Mouse (Mus musculus) kidney, adult 18-20 months (tissue): ENCODE measurements around the gene Kif5c.

Experiments
- DNase-seq: peaks from one replicate; pipeline ENCODE4 v3.0.0; 2021

The Kif5c gene

GRCm38 (mm10) chr2:49672501-49672874 is 53.4 kb downstream of the Kif5c start:
- no peak for DNase-seq

GRCm38 (mm10) chr2:49676020-49676419 is 56.9 kb downstream of the Kif5c start:
- DNase-seq: no peak

GRCm38 (mm10) chr2:49678386-49678785 is 59.3 kb downstream of the Kif5c start:
- DNase-seq: no peak

- no peak for DNase-seq
Measured at GRCm38 (mm10) chr2:49679135-49679964, 60.3 kb downstream of the Kif5c start.

DNA sequence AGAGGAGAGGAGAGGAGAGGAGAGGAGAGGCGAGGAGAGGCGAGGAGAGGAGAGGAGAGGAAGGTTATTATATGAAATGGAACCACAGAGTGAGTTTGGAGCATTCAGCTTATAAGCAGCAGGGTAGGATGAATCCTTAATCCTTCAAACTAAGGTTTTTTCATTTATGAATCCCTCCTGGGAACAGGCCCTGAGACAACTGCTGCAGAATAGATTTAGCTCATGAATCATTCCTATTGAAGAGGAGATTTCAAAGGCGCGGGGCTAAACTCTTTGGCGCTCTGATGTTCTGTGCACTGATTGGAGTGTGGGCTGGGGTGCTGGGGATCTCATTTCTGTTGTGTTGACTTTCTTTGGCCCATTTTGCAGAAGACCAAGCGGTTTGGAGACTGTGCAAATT is 63.7 kb downstream of the Kif5c start:
- DNase-seq: no peak

DNA sequence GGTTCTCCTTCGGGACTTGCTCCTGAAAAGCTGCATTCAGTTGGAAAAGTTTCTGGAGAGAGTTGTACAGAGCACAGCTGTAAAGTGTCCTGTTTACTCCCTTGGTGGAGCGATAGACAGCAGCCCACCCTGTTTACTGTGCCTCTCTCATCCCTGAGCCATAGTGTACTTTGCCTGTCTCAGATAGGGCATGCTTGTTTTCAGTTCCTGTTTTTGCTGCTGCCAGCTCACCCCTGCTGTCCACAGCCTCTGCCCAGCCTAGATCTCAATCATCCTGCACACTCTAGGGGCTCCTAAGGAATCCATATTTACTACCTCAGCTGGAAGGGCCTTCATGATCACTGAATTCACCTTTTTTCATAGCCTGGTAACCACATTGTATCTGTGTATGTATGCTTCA is 65.7 kb downstream of the Kif5c start:
- no peak for DNase-seq

DNA sequence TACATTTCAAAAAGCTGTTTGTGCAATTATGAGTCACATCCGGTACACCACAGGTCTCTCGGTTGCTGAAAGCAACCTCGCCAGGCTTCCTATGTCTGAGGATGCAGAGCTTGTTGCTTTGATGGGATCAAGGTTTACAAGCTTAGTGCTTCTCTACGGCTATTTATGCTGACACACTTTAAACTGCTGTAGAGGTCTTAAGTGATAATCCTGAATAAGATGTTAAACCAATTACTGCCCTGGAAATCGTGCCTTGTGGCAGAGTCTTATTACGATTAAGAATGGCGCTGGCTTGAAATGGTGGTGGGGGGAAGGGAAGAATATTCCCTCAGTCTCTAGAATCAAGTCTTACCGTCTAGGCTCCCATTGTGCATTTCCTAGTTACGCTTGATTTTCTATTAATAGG is 71.3 kb downstream of the Kif5c start:
- DNase-seq: no peak

DNA sequence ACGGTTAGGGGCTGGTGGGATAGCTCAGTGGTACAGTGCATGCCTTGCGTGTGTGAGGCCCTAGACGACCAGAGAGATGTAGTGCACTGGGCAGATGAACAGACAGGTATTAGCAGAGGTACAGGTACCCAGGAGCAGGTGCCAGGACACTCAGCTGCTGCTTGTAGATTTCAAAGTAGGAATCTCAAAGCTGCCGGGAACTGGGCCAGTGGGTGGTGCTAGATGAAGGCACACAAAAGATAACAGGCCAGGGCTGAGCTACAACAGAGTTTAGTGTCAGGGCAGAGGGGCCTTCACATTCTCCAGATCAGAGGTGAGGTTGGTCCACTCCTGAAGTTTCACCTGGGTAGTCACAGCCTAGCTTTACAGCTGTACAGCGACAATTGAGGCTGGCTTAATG is 72.3 kb downstream of the Kif5c start:
- DNase-seq: no peak

DNA sequence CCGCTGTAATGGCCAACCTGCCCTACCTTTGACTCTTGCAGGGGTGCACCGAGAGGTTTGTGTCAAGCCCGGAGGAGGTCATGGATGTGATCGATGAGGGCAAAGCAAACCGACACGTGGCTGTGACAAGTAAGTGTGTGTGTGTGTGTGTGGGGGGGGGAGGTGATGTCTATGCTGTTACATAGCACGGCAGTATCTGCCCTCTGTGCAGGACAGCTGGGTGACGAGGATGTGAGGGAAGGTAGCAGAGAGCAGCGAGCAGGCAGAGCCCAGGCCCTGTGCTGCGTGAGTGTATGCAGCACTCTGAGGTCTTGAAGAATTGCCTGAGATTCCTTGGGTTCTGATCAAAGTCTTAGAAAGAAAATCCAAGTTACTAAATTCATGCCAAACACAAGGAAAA is 75.6 kb downstream of the Kif5c start:
- DNase-seq: no peak

DNA sequence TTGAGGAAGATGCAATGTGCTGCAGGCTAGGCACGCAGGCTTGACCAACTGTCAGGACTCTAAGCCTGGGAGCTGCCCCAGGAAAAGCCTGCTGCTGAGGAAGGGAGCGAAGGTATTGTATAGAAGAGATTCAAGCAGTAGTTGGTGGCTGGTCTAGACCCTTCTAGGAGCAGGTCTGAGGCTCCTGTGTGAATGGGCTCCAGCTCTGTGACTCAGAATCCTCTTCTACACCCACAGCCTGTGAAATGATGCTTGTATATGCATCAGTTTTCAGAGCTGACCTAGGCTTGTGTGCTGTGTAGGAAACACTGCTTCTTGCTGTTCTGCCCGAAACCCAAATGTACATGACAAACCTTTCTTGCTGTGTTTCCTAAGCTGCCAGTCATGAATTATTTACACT is 76.4 kb downstream of the Kif5c start:
- DNase-seq: no peak

GRCm38 (mm10) chr2:49698851-49699250 is 79.8 kb downstream of the Kif5c start:
- no peak for DNase-seq

GRCm38 (mm10) chr2:49700176-49700971 is 81.3 kb downstream of the Kif5c start:
- no peak for DNase-seq

GRCm38 (mm10) chr2:49710223-49710622 is 91.1 kb downstream of the Kif5c start:
- DNase-seq: no peak

- DNase-seq: no peak
Measured at GRCm38 (mm10) chr2:49711693-49712092, 92.6 kb downstream of the Kif5c start.

GRCm38 (mm10) chr2:49712336-49712887 is 93.3 kb downstream of the Kif5c start:
- no peak for DNase-seq

DNA sequence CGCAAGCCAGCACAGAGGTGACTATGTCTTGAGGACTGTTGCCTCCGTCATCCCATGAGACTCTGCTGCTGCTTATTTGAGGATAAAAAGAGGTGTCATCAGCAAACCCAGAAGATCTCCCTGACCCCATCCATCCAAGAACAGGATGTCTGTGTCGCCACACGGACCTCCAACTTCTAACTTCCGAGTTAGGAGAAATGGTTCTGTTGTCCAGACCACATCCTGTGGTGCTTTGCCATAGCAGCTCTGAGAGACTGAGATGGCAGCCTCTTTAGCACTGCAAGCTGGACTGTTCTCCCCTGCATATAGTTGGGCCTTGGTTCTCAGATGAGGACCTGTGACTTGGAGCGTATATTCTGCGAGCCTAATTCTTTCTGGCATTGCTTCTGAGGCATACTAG is 97.4 kb downstream of the Kif5c start:
- no peak for DNase-seq

GRCm38 (mm10) chr2:49717437-49718116 is 98.5 kb downstream of the Kif5c start:
- no peak for DNase-seq

GRCm38 (mm10) chr2:49718492-49718891 is 99.4 kb downstream of the Kif5c start:
- no peak for DNase-seq

- no peak for DNase-seq
Measured at GRCm38 (mm10) chr2:49718935-49719850, 100.1 kb downstream of the Kif5c start.

DNA sequence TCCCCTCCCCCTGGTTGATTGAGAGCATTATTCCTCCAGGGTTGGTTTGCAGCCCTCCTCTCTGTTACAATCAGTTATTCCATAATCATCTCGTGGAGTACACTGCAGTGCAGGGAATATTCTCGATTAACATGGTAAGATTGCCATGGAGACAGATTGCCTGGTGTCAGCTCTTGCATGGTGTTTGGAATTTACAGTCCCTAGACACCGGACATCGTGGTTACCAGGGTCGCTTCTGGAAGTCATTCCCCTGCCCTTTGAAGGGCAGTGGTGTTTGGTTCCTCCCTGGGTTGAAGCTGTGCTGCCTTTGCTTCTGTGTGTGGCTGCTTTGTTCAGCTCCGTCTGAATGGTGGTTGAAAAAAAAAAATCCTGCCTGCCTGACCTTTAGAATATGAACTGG is 100.8 kb downstream of the Kif5c start:
- no peak for DNase-seq

GRCm38 (mm10) chr2:49720343-49720742 is 101.2 kb downstream of the Kif5c start:
- no peak for DNase-seq

DNA sequence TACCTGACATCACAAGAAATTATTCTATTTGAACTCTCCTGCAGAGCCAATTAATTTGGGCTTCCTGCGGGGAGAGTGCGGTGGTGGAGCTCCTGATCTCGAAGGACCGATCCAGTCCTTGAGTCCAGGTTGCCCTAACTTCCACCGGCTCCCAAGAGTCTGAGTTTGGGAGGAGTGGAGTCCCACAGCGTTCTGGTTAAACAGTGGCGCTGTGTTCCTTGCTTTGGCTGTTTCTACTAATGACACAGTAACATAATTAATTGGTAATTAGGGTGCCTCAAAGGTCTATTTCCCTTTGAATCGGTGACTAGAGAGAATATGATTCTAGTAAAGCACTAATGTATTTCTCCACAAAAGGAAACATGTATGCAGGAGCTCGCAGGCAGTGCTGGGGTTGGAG is 103.2 kb downstream of the Kif5c start:
- DNase-seq: no peak
